Mouse (Mus musculus): ENCODE measurements around the gene Adgrd1. TPM values are rescaled to one million over a fixed set of nuclear protein-coding genes. Genes with fewer than 3 reads are reported as not detected.

Gene Adgrd1
- polyA plus RNA-seq, 1 experiment from 2014 or later = 2.4 TPM

- Histone ChIP-seq H3K9ac (no peak overlapping the region), H3K9me3 (no peaks in the 10 kb centered on the region), H3K4me1 (peaks cover 8% of the 10 kb centered on the region; the same call in 1 of the 2 replicates), H3K4me3 (no peak overlapping the region), H3K27me3 (no peaks in the 10 kb centered on the region), H3K36me3 (no peaks in the 10 kb centered on the region), H3K4me2 (no peak overlapping the region), H3K27ac (no peak overlapping the region)
- no peak for ATAC-seq (ENCODE audit: insufficient number of reproducible peaks, low FRiP score, low TSS enrichment, low read depth)
- 46% methylated on average over 4 of the region's 4 CpGs for WGBS
Observed at GRCm38 (mm10) chr5:129243120-129243519, 146.6 kb downstream of the Adgrd1 start.

GRCm38 (mm10) chr5:129244392-129244791, 147.8 kb downstream of the Adgrd1 start:
- H3K9me3 ChIP-seq = no peaks in the 10 kb centered on the region
- H3K4me3 ChIP-seq = no peak overlapping the region
- H3K4me1 ChIP-seq = peaks cover 8% of the 10 kb centered on the region; the same call in 1 of the 2 replicates
- no peak overlapping the region for H3K9ac ChIP-seq
- H3K27ac ChIP-seq = no peak overlapping the region
- no peak for ATAC-seq (ENCODE audit: insufficient number of reproducible peaks, low FRiP score, low TSS enrichment, low read depth)
- H3K4me2 ChIP-seq = no peak overlapping the region
- H3K36me3 ChIP-seq = no peaks in the 10 kb centered on the region
- H3K27me3 ChIP-seq = no peaks in the 10 kb centered on the region
- WGBS = 50% methylated on average over 5 of the region's 5 CpGs

- H3K27me3 ChIP-seq = no peaks in the 10 kb centered on the region
- H3K4me1 ChIP-seq = no peaks in the 10 kb centered on the region; the same call in 1 of the 2 replicates
- H3K9ac ChIP-seq = no peak overlapping the region
- no peak overlapping the region for H3K27ac ChIP-seq
- no peak overlapping the region for H3K4me3 ChIP-seq
- H3K36me3 ChIP-seq = no peaks in the 10 kb centered on the region
- no peaks in the 10 kb centered on the region for H3K9me3 ChIP-seq
- ATAC-seq (ENCODE audit: insufficient number of reproducible peaks, low FRiP score, low TSS enrichment, low read depth) = no peak
- 74% methylated on average over 8 of the region's 8 CpGs for WGBS
- H3K4me2 ChIP-seq = no peak overlapping the region
Observed at GRCm38 (mm10) chr5:129249080-129249479, 152.5 kb downstream of the Adgrd1 start.

Other genes with a start within 250 kb of the Adgrd1 start
- gene Rimbp2, start 143.3 kb upstream of the Adgrd1 start, polyA plus RNA-seq (2015; fragmentation: Nextera tagmentation; extraction: Ambion mirVana) = 0.05 and 0.15 TPM in 2 replicates
- gene Stx2, start 88.2 kb upstream of the Adgrd1 start, polyA plus RNA-seq (2015; fragmentation: Nextera tagmentation; extraction: Ambion mirVana) = 29.7 and 29.8 TPM in 2 replicates
- 432 and 441 TPM in 2 replicates for gene Ran, start 76.7 kb upstream of the Adgrd1 start, polyA plus RNA-seq (2015; fragmentation: Nextera tagmentation; extraction: Ambion mirVana)

Data from limb, embryonic 15.5 days (tissue).